Mouse (Mus musculus) neural tube, embryonic 11.5 days (tissue): ENCODE measurements at regions not wholly inside any gene's neighbourhood (a gene's known extent, or its start where the extent isn't known, plus 50 kb on each side); places are given as distances from the start of the nearest gene placed in this dataset.

Experiments
- ATAC-seq: fragments of 200-750 bp; cut with Nextera tagmentation; 2 replicates; pipeline ENCODE4 v1.8.0; 2017; ENCODE audit warnings: moderate number of reproducible peaks, mild to moderate bottlenecking, moderate TSS enrichment, moderate library complexity; ENCODE audit not compliant: insufficient read depth, low FRiP score, low TSS enrichment
- DNase-seq: peaks from one replicate; pipeline ENCODE4 v3.0.0-alpha.2; 2015; ENCODE audit warnings: low spot score
- H3K27ac ChIP-seq: fragments of 300-500 bp; sonication (generic); 2 replicates; pipeline ENCODE4 v1.5.1; 2014; ENCODE audit warnings: low read depth, mild to moderate bottlenecking, low read length
- H3K27me3 ChIP-seq: fragments of 300-500 bp; sonication (generic); 2 replicates; pipeline ENCODE4 v1.6.1; 2014; ENCODE audit warnings: mild to moderate bottlenecking, low read length, mixed read lengths; ENCODE audit not compliant: control insufficient read depth, insufficient read depth
- H3K36me3 ChIP-seq: fragments of 300-500 bp; sonication (generic); 2 replicates; pipeline ENCODE4 v1.6.1; 2014; ENCODE audit warnings: mild to moderate bottlenecking, low read length, moderate library complexity, mixed read lengths; ENCODE audit not compliant: control insufficient read depth, insufficient read depth
- H3K4me1 ChIP-seq: fragments of 300-500 bp; sonication (generic); 2 replicates; pipeline ENCODE4 v1.6.1; 2014; ENCODE audit warnings: low read length, mixed read lengths; ENCODE audit not compliant: control insufficient read depth, insufficient read depth
- H3K4me2 ChIP-seq: fragments of 300-500 bp; sonication (generic); 2 replicates; pipeline ENCODE4 v1.6.1; 2014; ENCODE audit warnings: low read depth, mild to moderate bottlenecking, moderate library complexity
- H3K4me3 ChIP-seq: fragments of 300-500 bp; sonication (generic); 2 replicates; pipeline ENCODE4 v1.5.1; 2014; ENCODE audit warnings: low read depth, low read length
- H3K9ac ChIP-seq: fragments of 300-500 bp; sonication (generic); 2 replicates; pipeline ENCODE4 v1.6.1; 2014; ENCODE audit warnings: mild to moderate bottlenecking, low read length
- H3K9me3 ChIP-seq: fragments of 300-500 bp; sonication (generic); 2 replicates; pipeline ENCODE4 v1.6.1; 2016; ENCODE audit warnings: low read length; ENCODE audit not compliant: control insufficient read depth
- WGBS: fragments of 180-500 bp; shearing (Covaris S2); extraction: QIAGEN DNeasy Blood & Tissue Kit; methylation state at CpG from one replicate; pipeline ENCODE4 v1.1.7; 2014; 5-methylcytosine and 5-hydroxymethylcytosine counted together

DNA sequence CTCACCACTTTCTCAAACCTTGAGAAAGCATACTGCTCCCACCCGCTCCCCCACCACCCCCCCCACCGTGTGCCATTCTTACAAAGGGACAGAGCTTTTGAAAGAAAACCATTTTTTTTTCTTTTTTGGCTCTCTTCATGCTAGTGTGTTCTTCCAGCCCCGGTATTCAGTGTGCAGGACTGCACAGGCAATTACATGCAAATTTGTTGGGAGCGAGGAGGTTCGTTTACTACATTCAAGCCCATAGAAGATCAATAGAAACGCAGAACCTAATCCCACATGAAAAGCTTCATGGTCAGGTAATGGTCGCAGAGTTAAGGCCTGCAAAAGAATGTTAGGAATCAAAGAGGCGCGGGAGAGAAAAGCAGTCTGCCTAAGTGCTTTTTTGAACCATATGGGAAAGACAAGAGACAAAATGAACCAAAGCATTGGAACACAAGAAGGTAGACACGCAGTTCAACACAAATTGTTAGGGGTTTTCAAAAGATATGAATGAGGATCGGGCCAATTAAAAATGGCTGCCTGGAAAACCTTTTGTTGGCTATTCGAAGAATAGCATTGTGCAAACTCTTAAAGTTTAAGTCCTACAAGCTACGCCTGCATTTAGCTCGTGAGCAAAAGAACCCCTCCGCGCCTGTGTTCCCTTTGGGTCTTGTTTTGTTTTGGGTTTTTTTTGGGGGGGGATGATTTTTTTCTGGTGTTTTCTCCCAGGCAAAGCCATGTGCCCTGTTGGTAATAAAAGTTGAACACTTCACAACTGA lies 166.6 kb upstream of the Id4 start:
- H3K9ac ChIP-seq, result no peak overlapping the region
- WGBS, result 80% methylated on average over 16 of the region's 16 CpGs
- no peak overlapping the region for H3K4me2 ChIP-seq
- no peaks in the 10 kb centered on the region for H3K36me3 ChIP-seq
- no peak overlapping the region for H3K27ac ChIP-seq
- H3K27me3 ChIP-seq, result no peaks in the 10 kb centered on the region
- H3K9me3 ChIP-seq, result no peaks in the 10 kb centered on the region
- DNase-seq (no peak), ATAC-seq (no peak)
- no peak overlapping the region for H3K4me3 ChIP-seq
- no peaks in the 10 kb centered on the region for H3K4me1 ChIP-seq

GRCm38 (mm10) chr13:48102156-48102555 lies 158.9 kb upstream of the Id4 start:
- DNase-seq, result no peak

GRCm38 (mm10) chr13:48102576-48102975 lies 158.5 kb upstream of the Id4 start:
- ATAC-seq (no peak), DNase-seq (no peak)
- H3K4me1 ChIP-seq, result no peaks in the 10 kb centered on the region; the same call in 1 of the 2 replicates
- no peak overlapping the region for H3K4me2 ChIP-seq
- WGBS, result 65% methylated on average over 7 of the region's 7 CpGs
- no peak overlapping the region for H3K4me3 ChIP-seq
- no peaks in the 10 kb centered on the region for H3K27me3 ChIP-seq
- no peaks in the 10 kb centered on the region for H3K36me3 ChIP-seq
- H3K27ac ChIP-seq, result no peak overlapping the region
- H3K9ac ChIP-seq, result no peak overlapping the region
- no peaks in the 10 kb centered on the region for H3K9me3 ChIP-seq

More at GRCm38 (mm10) chr13:48102156-48102555, 158.9 kb upstream of the Id4 start:
- ATAC-seq, result no peak
- Histone ChIP-seq H3K4me3 (no peak overlapping the region), H3K27ac (no peak overlapping the region), H3K9ac (no peak overlapping the region), H3K9me3 (no peaks in the 10 kb centered on the region), H3K36me3 (no peaks in the 10 kb centered on the region), H3K4me1 (no peaks in the 10 kb centered on the region; the same call in 1 of the 2 replicates), H3K27me3 (no peaks in the 10 kb centered on the region), H3K4me2 (no peak overlapping the region)
- 79% methylated on average over 8 of the region's 8 CpGs for WGBS

GRCm38 (mm10) chr13:48104766-48105165 lies 156.3 kb upstream of the Id4 start:
- Histone ChIP-seq H3K27ac (no peak overlapping the region), H3K4me2 (no peak overlapping the region), H3K27me3 (no peaks in the 10 kb centered on the region), H3K9me3 (no peaks in the 10 kb centered on the region), H3K9ac (no peak overlapping the region), H3K4me1 (no peaks in the 10 kb centered on the region; the same call in 1 of the 2 replicates), H3K36me3 (no peaks in the 10 kb centered on the region), H3K4me3 (no peak overlapping the region)
- ATAC-seq (no peak), DNase-seq (no peak)
- WGBS, result 75% methylated on average over 6 of the region's 6 CpGs

DNA sequence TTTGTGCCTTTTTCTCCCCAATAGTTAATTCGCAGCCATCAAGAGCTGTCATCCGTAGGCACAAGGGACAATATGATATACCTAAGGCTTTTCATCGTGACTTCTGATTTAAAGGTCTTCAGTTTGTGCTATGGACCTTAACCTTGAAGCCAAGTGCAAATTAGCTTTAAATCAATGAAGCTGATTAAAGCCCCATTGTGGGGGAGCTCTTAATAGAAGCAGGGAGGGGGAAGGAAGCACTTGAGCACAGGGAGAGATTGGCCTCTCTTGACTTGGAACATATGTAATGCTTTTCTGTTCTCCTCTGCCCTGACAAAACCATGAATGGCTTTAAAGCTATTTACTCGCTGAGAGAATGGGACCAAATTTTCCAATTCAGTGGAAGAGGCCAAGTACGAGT lies 154.1 kb upstream of the Id4 start:
- Histone ChIP-seq H3K9me3 (no peaks in the 10 kb centered on the region), H3K27ac (no peak overlapping the region), H3K4me2 (no peak overlapping the region), H3K4me1 (no peaks in the 10 kb centered on the region; the same call in 1 of the 2 replicates), H3K27me3 (no peaks in the 10 kb centered on the region), H3K4me3 (no peak overlapping the region), H3K36me3 (no peaks in the 10 kb centered on the region), H3K9ac (no peak overlapping the region)
- DNase-seq, result no peak
- ATAC-seq, result no peak
- WGBS, result 57% methylated on average over 5 of the region's 5 CpGs

DNA sequence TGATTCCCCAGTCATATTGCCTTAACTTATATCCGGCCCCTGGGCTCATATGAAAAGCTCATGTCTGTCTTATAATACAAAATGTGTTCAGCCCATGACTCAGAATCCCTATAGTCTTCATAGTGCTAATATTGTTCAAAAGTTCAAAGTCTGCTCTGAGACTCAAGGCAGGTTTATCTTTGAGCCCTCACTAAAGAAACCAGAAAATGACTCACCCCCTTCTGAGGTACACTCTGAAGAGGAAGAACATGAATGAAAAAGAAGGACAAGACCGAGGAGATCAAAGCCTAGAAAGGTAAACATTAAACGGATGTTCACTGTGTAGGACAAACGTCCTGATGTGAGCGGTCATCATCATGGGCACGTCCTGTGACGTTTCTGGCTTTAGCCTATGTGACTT lies 145.1 kb upstream of the Id4 start:
- DNase-seq (no peak), ATAC-seq (no peak)
- H3K4me1 ChIP-seq, result no peaks in the 10 kb centered on the region
- no peak overlapping the region for H3K4me3 ChIP-seq
- H3K36me3 ChIP-seq, result no peaks in the 10 kb centered on the region
- no peak overlapping the region for H3K27ac ChIP-seq
- H3K27me3 ChIP-seq, result no peaks in the 10 kb centered on the region
- WGBS, result 84% methylated on average over 7 of the region's 7 CpGs
- H3K9me3 ChIP-seq, result no peaks in the 10 kb centered on the region
- no peak overlapping the region for H3K4me2 ChIP-seq
- no peak overlapping the region for H3K9ac ChIP-seq

GRCm38 (mm10) chr13:48126582-48126981 lies 134.4 kb upstream of the Id4 start:
- peak; percentile 56; the same call in 1 of the 2 replicates for ATAC-seq
- Histone ChIP-seq H3K27ac (no peak overlapping the region), H3K4me2 (no peak overlapping the region), H3K9ac (no peak overlapping the region), H3K36me3 (no peaks in the 10 kb centered on the region), H3K9me3 (no peaks in the 10 kb centered on the region), H3K27me3 (no peaks in the 10 kb centered on the region), H3K4me1 (peaks cover 16% of the 10 kb centered on the region), H3K4me3 (no peak overlapping the region)
- no peak for DNase-seq
- 43% methylated on average over 6 of the region's 6 CpGs for WGBS

GRCm38 (mm10) chr13:48130724-48131123 lies 130.3 kb upstream of the Id4 start:
- peaks cover 20% of the 10 kb centered on the region for H3K4me1 ChIP-seq
- no peaks in the 10 kb centered on the region for H3K9me3 ChIP-seq
- no peak overlapping the region for H3K4me3 ChIP-seq
- ATAC-seq (peak; percentile 80), DNase-seq (peak; percentile 85)
- H3K4me2 ChIP-seq, result peak overlapping the region; percentile 27
- H3K27me3 ChIP-seq, result no peaks in the 10 kb centered on the region
- peak overlapping the region; percentile 70 for H3K27ac ChIP-seq
- no peak overlapping the region for H3K9ac ChIP-seq
- no peaks in the 10 kb centered on the region for H3K36me3 ChIP-seq
- WGBS, result under 1% methylated on average over 17 of the region's 17 CpGs

GRCm38 (mm10) chr13:48131681-48132080 lies 129.3 kb upstream of the Id4 start:
- H3K27ac ChIP-seq, result peak overlapping the region; percentile 70
- H3K36me3 ChIP-seq, result no peaks in the 10 kb centered on the region
- H3K4me1 ChIP-seq, result peaks cover 20% of the 10 kb centered on the region
- 0 out of 2 replicates have a peak, but pooled peaks have one; percentile 13 for ATAC-seq
- peak; percentile 35 for DNase-seq
- H3K27me3 ChIP-seq, result no peaks in the 10 kb centered on the region
- H3K9me3 ChIP-seq, result no peaks in the 10 kb centered on the region
- no peak overlapping the region for H3K4me3 ChIP-seq
- no peak overlapping the region; the same call in 1 of the 2 replicates for H3K9ac ChIP-seq
- 14% methylated on average over 5 of the region's 5 CpGs for WGBS
- H3K4me2 ChIP-seq, result no peak overlapping the region
